Mouse (Mus musculus): ENCODE data around the gene Grb10.

- TF ChIP-seq CTCF (IDR thresholded peaks at IDR 0.05; ENCODE audit: control insufficient read depth, insufficient read depth, insufficient read length) (no peak), MAX (IDR thresholded peaks at IDR 0.05) (no peak), USF1 (IDR thresholded peaks at IDR 0.05; ENCODE audit: low read depth) (no peak)
Observed at GRCm38 (mm10) chr11:11943240-11944081, 95.0 kb downstream of the Grb10 start.

Data from C2C12 (cell line).